Mouse (Mus musculus) stomach, embryonic 15.5 days (tissue): Measurements from ENCODE around the gene Doc2b. TPM values are rescaled to one million over a fixed set of nuclear protein-coding genes. Genes with fewer than 3 reads are reported as not detected.

Source experiments
- ATAC-seq: fragments of 200-750 bp; cut with Nextera tagmentation; 2 replicates; pipeline ENCODE4 v1.8.0; 2017; ENCODE audit warnings: low read depth, moderate number of reproducible peaks, moderate TSS enrichment; ENCODE audit not compliant: insufficient read depth, low FRiP score
- H3K27ac ChIP-seq: fragments of 300-500 bp; sonication (generic); 2 replicates; pipeline ENCODE4 v1.5.1; 2015; ENCODE audit warnings: mild to moderate bottlenecking, inconsistent platforms
- H3K27me3 ChIP-seq: fragments of 300-500 bp; sonication (generic); replicated peaks from 2 replicates; pipeline ENCODE4 v1.6.1; 2015; ENCODE audit warnings: inconsistent platforms
- H3K36me3 ChIP-seq: fragments of 300-500 bp; sonication (generic); 2 replicates; pipeline ENCODE4 v1.6.1; 2015; ENCODE audit warnings: inconsistent platforms
- H3K4me1 ChIP-seq: fragments of 300-500 bp; sonication (generic); 2 replicates; pipeline ENCODE4 v1.6.1; 2015; ENCODE audit warnings: inconsistent platforms
- H3K4me2 ChIP-seq: fragments of 300-500 bp; sonication (generic); 2 replicates; pipeline ENCODE4 v1.6.1; 2015; ENCODE audit warnings: mild to moderate bottlenecking, inconsistent platforms
- H3K4me3 ChIP-seq: fragments of 300-500 bp; sonication (generic); replicated peaks from 2 replicates; pipeline ENCODE4 v1.5.1; 2015; ENCODE audit warnings: inconsistent platforms
- H3K9ac ChIP-seq: fragments of 300-500 bp; sonication (generic); 2 replicates; pipeline ENCODE4 v1.6.1; 2015; ENCODE audit warnings: inconsistent platforms
- H3K9me3 ChIP-seq: fragments of 300-500 bp; sonication (generic); 2 replicates; pipeline ENCODE4 v1.6.1; 2016; ENCODE audit warnings: inconsistent platforms
- WGBS: fragments of 180-500 bp; shearing (Covaris S2); methylation state at CpG from one replicate; pipeline ENCODE4 v1.1.7; 2015; 5-methylcytosine and 5-hydroxymethylcytosine counted together
- polyA plus RNA-seq: library from polyadenylated mRNA; unstranded; fragments of >200 nt; fragmentation: Nextera tagmentation; extraction: Ambion mirVana; gene quantifications from 2 replicates; pipeline ENCODE4 v1.2.1, GENCODE M21; 2015

The Doc2b gene
- polyA plus RNA-seq, 1 experiment from 2014 or later = 1.4 TPM

DNA sequence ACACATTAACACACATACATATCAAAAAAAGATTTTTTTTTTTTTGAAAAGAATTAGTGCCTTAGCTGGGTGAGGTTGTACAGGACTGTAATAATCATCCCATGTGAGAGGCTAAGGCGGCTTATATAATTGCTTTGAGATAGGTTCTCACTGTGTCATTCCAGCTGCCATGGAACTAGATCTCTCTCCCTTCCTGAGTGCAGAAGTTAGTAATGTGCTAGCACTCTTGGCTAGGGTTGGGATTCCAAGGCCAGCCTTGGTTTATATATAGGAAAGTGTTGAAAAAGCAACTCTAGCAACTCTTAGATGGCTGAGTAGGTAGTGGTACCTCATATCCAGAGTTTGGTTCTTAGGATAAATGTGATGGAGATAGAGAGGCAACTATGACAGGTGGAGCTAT, 37.3 kb downstream of the Doc2b start:
- H3K36me3 ChIP-seq = peaks cover 26% of the 10 kb centered on the region
- ATAC-seq = no peak

GRCm38 (mm10) chr11:75756687-75757086, 39.2 kb downstream of the Doc2b start:
- no peaks in the 10 kb centered on the region for H3K9me3 ChIP-seq
- H3K4me1 ChIP-seq = no peaks in the 10 kb centered on the region
- ATAC-seq = no peak
- H3K27ac ChIP-seq = no peak overlapping the region
- peaks cover 19% of the 10 kb centered on the region for H3K36me3 ChIP-seq
- no peak overlapping the region for H3K9ac ChIP-seq
- no peaks in the 10 kb centered on the region for H3K27me3 ChIP-seq
- H3K4me3 ChIP-seq = no peak overlapping the region
- WGBS = 84% methylated on average over 8 of the region's 8 CpGs
- no peak overlapping the region for H3K4me2 ChIP-seq

More for the DNA sequence above, 37.3 kb downstream of the Doc2b start:
- no peak overlapping the region for H3K4me3 ChIP-seq
- H3K27me3 ChIP-seq = no peaks in the 10 kb centered on the region
- H3K9ac ChIP-seq = no peak overlapping the region
- H3K4me1 ChIP-seq = no peaks in the 10 kb centered on the region
- whole genome bisulfite sequencing = 93% methylated on average over 1 of the region's 1 CpGs
- H3K27ac ChIP-seq = no peak overlapping the region
- no peak overlapping the region for H3K4me2 ChIP-seq
- no peaks in the 10 kb centered on the region for H3K9me3 ChIP-seq

- 0 out of 2 replicates have a peak, but pooled peaks cover 6% of the 10 kb centered on the region for H3K4me1 ChIP-seq
- H3K9ac ChIP-seq = no peak overlapping the region
- no peak overlapping the region for H3K4me2 ChIP-seq
- WGBS = 71% methylated on average over 4 of the region's 4 CpGs
- no peaks in the 10 kb centered on the region for H3K9me3 ChIP-seq
- no peak overlapping the region for H3K4me3 ChIP-seq
- no peaks in the 10 kb centered on the region for H3K27me3 ChIP-seq
- no peak overlapping the region for H3K27ac ChIP-seq
- ATAC-seq = no peak
- peaks cover 4% of the 10 kb centered on the region; the same call in 1 of the 2 replicates for H3K36me3 ChIP-seq
Observed at GRCm38 (mm10) chr11:75751082-75751481, 44.8 kb downstream of the Doc2b start.

GRCm38 (mm10) chr11:75750537-75750936, 45.3 kb downstream of the Doc2b start:
- Histone ChIP-seq H3K4me3 (no peak overlapping the region), H3K27ac (no peak overlapping the region), H3K4me1 (0 out of 2 replicates have a peak, but pooled peaks cover 6% of the 10 kb centered on the region), H3K36me3 (no peaks in the 10 kb centered on the region), H3K4me2 (no peak overlapping the region), H3K27me3 (no peaks in the 10 kb centered on the region), H3K9ac (no peak overlapping the region), H3K9me3 (no peaks in the 10 kb centered on the region)
- no peak for ATAC-seq
- WGBS = 63% methylated on average over 1 of the region's 1 CpGs

DNA sequence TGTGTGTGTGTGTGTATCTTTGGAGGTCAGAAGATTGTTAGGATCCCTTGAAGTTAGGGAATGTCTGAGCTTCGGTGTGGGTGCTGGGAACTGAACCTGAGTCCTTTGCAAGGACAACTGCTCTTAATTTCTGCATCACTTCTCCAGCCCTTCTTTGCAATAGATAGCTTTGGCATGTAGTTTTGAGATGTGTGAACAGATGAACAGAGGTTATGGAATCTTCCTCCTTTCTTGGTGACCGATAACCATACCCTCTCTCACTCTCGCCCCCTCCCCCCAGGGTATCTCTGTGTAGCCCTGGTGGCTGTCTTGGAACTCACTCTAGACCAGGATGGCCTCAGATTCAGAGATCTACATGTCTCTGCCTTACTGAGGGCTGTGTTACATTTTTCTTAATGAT, 51.1 kb downstream of the Doc2b start:
- Histone ChIP-seq H3K36me3 (no peaks in the 10 kb centered on the region), H3K4me3 (no peak overlapping the region), H3K4me2 (no peak overlapping the region), H3K9ac (no peak overlapping the region), H3K27me3 (no peaks in the 10 kb centered on the region), H3K27ac (no peak overlapping the region), H3K4me1 (0 out of 2 replicates have a peak, but pooled peaks cover 10% of the 10 kb centered on the region), H3K9me3 (no peaks in the 10 kb centered on the region)
- WGBS = 90% methylated on average over 3 of the region's 3 CpGs
- ATAC-seq = no peak

GRCm38 (mm10) chr11:75741615-75742014, 54.2 kb downstream of the Doc2b start:
- no peaks in the 10 kb centered on the region for H3K9me3 ChIP-seq
- H3K27me3 ChIP-seq = no peaks in the 10 kb centered on the region
- no peak overlapping the region for H3K27ac ChIP-seq
- H3K9ac ChIP-seq = no peak overlapping the region
- no peak overlapping the region for H3K4me2 ChIP-seq
- WGBS = 55% methylated on average over 3 of the region's 3 CpGs
- ATAC-seq = no peak
- H3K4me3 ChIP-seq = no peak overlapping the region
- H3K4me1 ChIP-seq = peaks cover 10% of the 10 kb centered on the region
- 0 out of 2 replicates have a peak, but pooled peaks cover 3% of the 10 kb centered on the region for H3K36me3 ChIP-seq

GRCm38 (mm10) chr11:75740204-75740603, 55.6 kb downstream of the Doc2b start:
- WGBS = 42% methylated on average over 3 of the region's 3 CpGs
- Histone ChIP-seq H3K4me1 (peaks cover 15% of the 10 kb centered on the region), H3K27me3 (no peaks in the 10 kb centered on the region)

GRCm38 (mm10) chr11:75738477-75738821, 57.4 kb downstream of the Doc2b start:
- no peak overlapping the region for H3K4me2 ChIP-seq
- H3K27ac ChIP-seq = no peak overlapping the region
- H3K4me3 ChIP-seq = no peak overlapping the region
- WGBS = 93% methylated on average over 7 of the region's 7 CpGs
- H3K9me3 ChIP-seq = no peaks in the 10 kb centered on the region
- ATAC-seq = no peak
- 0 out of 2 replicates have a peak, but pooled peaks cover 3% of the 10 kb centered on the region for H3K36me3 ChIP-seq
- H3K27me3 ChIP-seq = no peaks in the 10 kb centered on the region
- H3K9ac ChIP-seq = no peak overlapping the region
- H3K4me1 ChIP-seq = peaks cover 20% of the 10 kb centered on the region

More at GRCm38 (mm10) chr11:75740204-75740603, 55.6 kb downstream of the Doc2b start:
- no peak overlapping the region for H3K4me3 ChIP-seq
- no peak overlapping the region for H3K27ac ChIP-seq
- no peak overlapping the region for H3K4me2 ChIP-seq
- H3K9me3 ChIP-seq = no peaks in the 10 kb centered on the region
- 0 out of 2 replicates have a peak, but pooled peaks cover 3% of the 10 kb centered on the region for H3K36me3 ChIP-seq
- ATAC-seq = no peak
- no peak overlapping the region for H3K9ac ChIP-seq

DNA sequence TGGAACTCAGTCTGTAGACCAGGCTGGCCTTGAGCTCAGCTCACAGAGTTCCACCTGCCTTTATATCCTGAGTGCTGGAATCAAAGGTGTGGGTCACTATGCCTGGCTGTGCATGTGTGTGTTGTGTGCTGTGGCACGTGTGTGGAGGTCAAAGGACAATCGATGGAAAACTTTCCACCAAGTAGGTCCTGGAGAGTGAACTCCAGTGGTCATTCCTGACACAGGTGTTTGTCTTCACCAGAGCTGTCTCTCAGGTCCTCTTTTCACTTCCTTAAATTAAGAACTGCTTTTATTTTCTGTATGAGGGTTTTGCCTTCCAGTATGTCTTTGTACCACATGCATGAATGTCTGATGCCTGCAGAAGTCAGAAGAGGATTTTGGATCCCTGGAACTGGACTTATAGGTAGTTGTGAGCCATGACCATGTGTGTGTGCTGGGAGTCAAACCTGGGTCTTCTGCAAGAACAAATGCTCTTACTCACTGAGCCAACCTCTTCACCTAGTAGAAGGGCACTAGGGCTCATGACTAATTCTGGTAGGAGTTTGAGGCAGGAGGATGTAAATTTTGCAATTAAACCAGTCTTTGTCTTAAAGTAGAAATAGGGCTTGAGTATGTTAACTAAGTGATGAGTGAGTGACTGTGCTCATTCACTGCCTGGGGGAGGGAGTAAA, 57.9 kb downstream of the Doc2b start:
- 0 out of 2 replicates have a peak, but pooled peaks cover 3% of the 10 kb centered on the region for H3K36me3 ChIP-seq
- H3K9ac ChIP-seq = no peak overlapping the region
- H3K27me3 ChIP-seq = no peaks in the 10 kb centered on the region
- no peaks in the 10 kb centered on the region for H3K9me3 ChIP-seq
- peaks cover 20% of the 10 kb centered on the region for H3K4me1 ChIP-seq
- no peak for ATAC-seq
- no peak overlapping the region for H3K4me3 ChIP-seq
- H3K27ac ChIP-seq = no peak overlapping the region
- H3K4me2 ChIP-seq = no peak overlapping the region
- 63% methylated on average over 2 of the region's 2 CpGs for whole genome bisulfite sequencing

DNA sequence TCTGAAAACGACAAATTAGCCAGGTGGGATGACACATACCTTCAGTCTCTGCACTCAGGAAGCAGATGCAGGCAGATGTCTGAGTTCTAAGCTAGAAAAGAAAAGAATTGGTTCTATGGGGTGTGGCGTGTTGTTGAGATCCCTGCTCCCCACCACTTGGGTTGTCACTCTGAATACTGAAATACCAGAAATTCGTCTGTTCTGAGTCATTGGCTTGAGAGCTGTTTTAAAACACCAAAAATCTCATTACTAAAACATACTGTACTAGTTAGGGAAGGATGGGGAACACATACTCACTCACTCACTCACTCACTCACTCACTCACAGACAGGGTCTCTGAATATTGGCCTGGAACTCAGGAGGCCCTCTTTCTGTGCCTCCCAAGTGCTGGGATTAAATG, 58.9 kb downstream of the Doc2b start:
- no peaks in the 10 kb centered on the region for H3K27me3 ChIP-seq
- H3K27ac ChIP-seq = no peak overlapping the region
- WGBS = 40% methylated on average over 3 of the region's 3 CpGs
- 0 out of 2 replicates have a peak, but pooled peaks cover 3% of the 10 kb centered on the region for H3K36me3 ChIP-seq
- H3K4me2 ChIP-seq = peak overlapping the region; percentile 5; the same call in 1 of the 2 replicates
- H3K9me3 ChIP-seq = no peaks in the 10 kb centered on the region
- no peak for ATAC-seq
- H3K4me1 ChIP-seq = peaks cover 23% of the 10 kb centered on the region
- no peak overlapping the region for H3K4me3 ChIP-seq
- H3K9ac ChIP-seq = no peak overlapping the region

- Histone ChIP-seq H3K9ac (no peak overlapping the region), H3K27ac (no peak overlapping the region), H3K27me3 (no peaks in the 10 kb centered on the region), H3K9me3 (no peaks in the 10 kb centered on the region), H3K4me1 (peaks cover 25% of the 10 kb centered on the region), H3K4me2 (peak overlapping the region; percentile 59), H3K36me3 (0 out of 2 replicates have a peak, but pooled peaks cover 3% of the 10 kb centered on the region), H3K4me3 (peak overlapping the region; percentile 88; the same call in 1 of the 2 replicates)
- no peak for ATAC-seq
- 66% methylated on average over 5 of the region's 5 CpGs for WGBS
Observed at GRCm38 (mm10) chr11:75735462-75736252, 60.2 kb downstream of the Doc2b start.
